Mouse (Mus musculus): Measurements from ENCODE around the gene Itpr1. TPM values are rescaled to one million over a fixed set of nuclear protein-coding genes. Genes with fewer than 3 reads are reported as not detected.
A peak's percentile ranks its signal among the peaks of the same experiment; 100 is the strongest.
"Not testable (repeated sequence)": the region's sequence is repeated elsewhere in the genome, so short reads cannot be mapped to it uniquely, and the experiment has no call there.

Gene Itpr1
- polyA plus RNA-seq, 1 experiment = 37.7 TPM

DNA sequence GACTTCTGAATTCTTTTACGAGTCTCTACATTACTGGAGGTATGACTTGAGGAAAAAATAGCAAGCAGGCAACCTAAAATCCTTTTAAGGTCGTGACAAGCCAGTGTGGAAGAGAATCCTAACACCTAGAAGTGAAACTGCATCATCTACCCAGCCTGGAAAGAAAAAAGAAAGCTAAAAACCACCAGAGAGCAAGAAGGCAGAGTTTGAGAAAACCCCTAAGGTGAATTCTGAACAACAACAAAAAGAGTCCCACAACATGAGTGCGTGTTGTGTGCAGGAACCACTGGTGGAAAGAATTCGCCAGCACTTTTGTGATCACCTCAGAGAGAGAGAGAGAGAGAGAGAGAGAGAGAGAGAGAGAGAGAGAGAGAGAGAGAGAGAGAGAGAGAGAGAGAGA is 340.6 kb downstream of the Itpr1 start:
- no peak for TF ChIP-seq CTCF (IDR thresholded peaks at IDR 0.05; ENCODE audit: insufficient read depth, low read length)
- no peak for TF ChIP-seq POLR2A (IDR thresholded peaks at IDR 0.05; ENCODE audit: borderline replicate concordance, extremely low read depth, low read depth, low read length)
- WGBS = 82% methylated on average over 4 of the region's 4 CpGs
- no peaks in the 10 kb centered on the region for H3K4me1 ChIP-seq (ENCODE audit: control insufficient read depth, insufficient read depth, low read length)

DNA sequence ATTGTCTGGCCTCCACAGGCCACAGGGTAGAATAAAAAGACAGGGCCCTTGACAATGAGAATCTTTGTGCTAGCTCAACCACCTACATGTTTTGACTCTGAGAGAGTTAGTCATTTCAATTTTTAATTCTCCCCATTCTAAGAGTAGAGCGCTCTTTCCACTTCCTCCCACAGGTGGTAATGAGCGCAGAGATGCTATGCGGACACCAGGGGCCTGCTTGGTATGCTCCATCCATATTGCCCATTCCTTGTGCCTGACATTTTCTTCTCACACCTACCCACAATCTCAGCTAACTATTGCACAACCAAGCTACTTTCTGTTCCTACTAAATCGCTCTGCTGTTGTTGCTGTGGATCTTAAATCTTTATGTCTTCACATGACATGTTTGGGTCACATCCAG is 341.5 kb downstream of the Itpr1 start:
- WGBS = 86% methylated on average over 4 of the region's 4 CpGs
- Histone ChIP-seq H3K4me1 (ENCODE audit: control insufficient read depth, insufficient read depth, low read length) (no peaks in the 10 kb centered on the region), H3K4me3 (replicated peaks; ENCODE audit: extremely low read depth, low read depth, low read length) (no peak overlapping the region)
- no peak for DNase-seq
- TF ChIP-seq POLR2A (IDR thresholded peaks at IDR 0.05; ENCODE audit: borderline replicate concordance, extremely low read depth, low read depth, low read length) = no peak

More for the DNA sequence above, 340.6 kb downstream of the Itpr1 start:
- DNase-seq = no peak
- no peak overlapping the region for H3K4me3 ChIP-seq (replicated peaks; ENCODE audit: extremely low read depth, low read depth, low read length)

DNA sequence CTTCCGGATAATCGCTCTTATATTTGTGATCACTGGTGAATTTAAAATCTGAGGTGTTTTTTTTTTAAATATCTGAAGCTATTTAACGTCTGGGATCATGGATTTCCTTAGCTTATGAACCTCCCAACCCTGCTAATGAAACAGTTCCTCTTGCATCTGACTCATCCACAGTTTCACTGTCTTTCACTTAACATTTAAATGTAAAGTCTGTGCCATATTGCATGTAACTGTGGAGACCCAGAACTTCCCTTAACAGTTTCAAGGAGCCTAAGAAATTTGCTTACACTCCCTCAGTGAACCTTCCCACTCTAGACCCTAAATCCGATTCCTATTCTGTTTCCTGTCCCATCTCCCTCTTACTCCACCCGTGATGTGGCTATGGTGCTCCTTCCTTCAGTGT is 342.0 kb downstream of the Itpr1 start:
- WGBS = 71% methylated on average over 5 of the region's 5 CpGs
- TF ChIP-seq POLR2A (IDR thresholded peaks at IDR 0.05; ENCODE audit: borderline replicate concordance, extremely low read depth, low read depth, low read length) (no peak), CTCF (IDR thresholded peaks at IDR 0.05; ENCODE audit: insufficient read depth, low read length) (no peak)

DNA sequence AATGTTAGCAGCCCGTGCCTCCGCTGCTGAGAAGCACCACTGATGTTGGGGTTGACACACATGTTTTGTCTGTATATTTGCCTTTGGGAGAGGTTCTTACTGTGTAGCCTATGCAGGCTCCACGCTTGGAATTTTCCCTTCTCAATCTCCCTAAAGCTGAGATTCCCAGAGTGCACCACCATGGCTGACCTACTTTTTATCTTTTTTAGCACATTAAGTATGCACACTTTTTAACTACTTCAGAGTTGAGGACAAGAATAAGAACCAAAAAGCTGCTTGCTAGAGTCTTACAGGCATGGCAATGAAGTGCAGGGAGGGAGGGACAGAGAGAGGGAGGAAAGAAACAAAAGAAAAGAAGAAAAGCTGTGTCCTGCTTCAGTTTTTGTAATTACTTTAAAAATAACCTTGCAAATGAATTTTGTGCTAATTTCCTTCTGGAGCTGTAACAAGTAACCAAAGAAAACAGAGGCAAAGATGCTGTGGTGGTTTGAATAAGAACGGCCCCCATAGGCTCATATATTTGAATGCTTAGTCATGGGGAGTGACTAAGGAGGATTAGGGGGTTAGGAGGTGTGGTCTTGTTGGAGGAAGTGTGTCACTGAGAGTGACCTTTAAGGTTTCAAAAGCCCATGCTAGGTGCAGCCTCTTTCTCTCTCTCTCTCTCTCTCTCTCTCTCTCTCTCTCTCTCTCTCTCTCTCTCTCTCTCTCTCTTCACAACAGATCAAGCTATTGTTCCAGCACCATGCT is 344.9 kb downstream of the Itpr1 start:
- Histone ChIP-seq H3K4me1 (ENCODE audit: control insufficient read depth, insufficient read depth, low read length) (no peaks in the 10 kb centered on the region), H3K4me3 (replicated peaks; ENCODE audit: extremely low read depth, low read depth, low read length) (no peak overlapping the region)
- WGBS = 91% methylated on average over 4 of the region's 4 CpGs
- no peak for DNase-seq
- no peak for TF ChIP-seq POLR2A (IDR thresholded peaks at IDR 0.05; ENCODE audit: borderline replicate concordance, extremely low read depth, low read depth, low read length)
- no peak for TF ChIP-seq CTCF (IDR thresholded peaks at IDR 0.05; ENCODE audit: insufficient read depth, low read length)

More for the DNA sequence above, 342.0 kb downstream of the Itpr1 start:
- DNase-seq = no peak
- Histone ChIP-seq H3K4me3 (replicated peaks; ENCODE audit: extremely low read depth, low read depth, low read length) (no peak overlapping the region), H3K4me1 (ENCODE audit: control insufficient read depth, insufficient read depth, low read length) (no peaks in the 10 kb centered on the region)

DNA sequence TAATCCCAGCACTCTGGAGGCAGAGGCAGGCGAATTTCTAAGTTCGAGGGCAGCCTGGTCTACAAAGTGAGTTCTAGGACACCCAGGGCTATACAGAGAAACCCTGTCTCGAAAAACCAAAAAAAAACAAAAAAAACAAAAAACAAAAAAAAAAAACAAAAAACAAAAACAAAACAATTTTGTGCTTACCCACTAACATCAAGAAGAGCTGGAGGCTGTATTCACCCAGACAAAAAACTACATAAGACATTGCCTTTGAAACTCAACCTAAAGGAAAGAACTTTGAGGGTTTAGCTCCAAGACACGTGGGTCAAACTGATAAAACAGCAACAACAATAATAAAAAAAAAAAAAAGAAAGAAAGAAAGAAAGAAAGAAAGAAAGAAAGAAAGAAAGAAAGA is 346.3 kb downstream of the Itpr1 start:
- H3K4me3 ChIP-seq (replicated peaks; ENCODE audit: extremely low read depth, low read depth, low read length); H3K4me1 ChIP-seq (ENCODE audit: control insufficient read depth, insufficient read depth, low read length); DNase-seq: not testable (repeated sequence)
- 92% methylated on average over 4 of the region's 4 CpGs for WGBS

DNA sequence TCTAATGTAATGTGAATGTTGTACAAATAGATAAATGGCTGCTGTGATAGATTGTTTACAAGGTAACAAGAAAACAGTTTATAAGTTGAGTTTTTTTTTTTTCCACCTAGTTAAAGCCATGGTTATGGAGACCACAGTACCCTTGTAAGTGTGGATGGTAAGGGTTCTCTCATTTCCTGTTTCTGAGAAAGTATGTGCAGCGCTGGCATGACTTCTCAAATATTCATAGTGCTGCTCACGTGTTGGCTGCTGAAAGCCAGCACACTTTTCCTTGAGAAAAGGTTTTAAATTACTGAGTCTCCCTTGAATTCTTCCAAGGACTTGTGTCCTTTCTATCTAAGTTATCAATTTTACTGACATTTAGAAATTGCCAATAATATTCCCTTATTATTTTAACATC is 350.1 kb downstream of the Itpr1 start:
- Histone ChIP-seq H3K4me1 (ENCODE audit: control insufficient read depth, insufficient read depth, low read length) (no peaks in the 10 kb centered on the region), H3K4me3 (replicated peaks; ENCODE audit: extremely low read depth, low read depth, low read length) (no peak overlapping the region)
- no peak for TF ChIP-seq CTCF (IDR thresholded peaks at IDR 0.05; ENCODE audit: insufficient read depth, low read length)
- TF ChIP-seq POLR2A (IDR thresholded peaks at IDR 0.05; ENCODE audit: borderline replicate concordance, extremely low read depth, low read depth, low read length) = no peak
- no peak for DNase-seq
- WGBS = 71% methylated on average over 2 of the region's 2 CpGs

DNA sequence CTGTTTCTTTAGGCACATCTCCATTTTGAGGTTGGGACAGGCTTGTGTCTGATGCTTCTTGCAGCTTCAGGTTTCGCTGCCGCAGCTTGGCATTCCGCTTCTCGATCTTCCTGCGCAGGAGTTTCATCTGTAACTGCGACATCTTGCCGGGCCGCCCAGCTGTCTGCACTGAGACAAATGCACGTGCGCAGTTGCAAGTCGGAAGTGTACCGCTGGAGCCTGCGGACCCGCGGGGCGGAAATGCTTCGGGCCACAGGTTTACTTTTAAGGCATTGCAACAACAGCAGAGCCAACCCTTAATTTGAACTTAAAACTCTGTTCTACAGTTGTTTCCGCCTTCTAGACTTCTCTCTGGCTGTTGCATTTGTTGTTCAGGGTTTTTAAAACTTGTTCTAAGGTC is 352.6 kb downstream of the Itpr1 start:
- WGBS = 87% methylated on average over 18 of the region's 18 CpGs
- H3K4me1 ChIP-seq (ENCODE audit: control insufficient read depth, insufficient read depth, low read length); H3K4me3 ChIP-seq (replicated peaks; ENCODE audit: extremely low read depth, low read depth, low read length); DNase-seq: not testable (repeated sequence)

DNA sequence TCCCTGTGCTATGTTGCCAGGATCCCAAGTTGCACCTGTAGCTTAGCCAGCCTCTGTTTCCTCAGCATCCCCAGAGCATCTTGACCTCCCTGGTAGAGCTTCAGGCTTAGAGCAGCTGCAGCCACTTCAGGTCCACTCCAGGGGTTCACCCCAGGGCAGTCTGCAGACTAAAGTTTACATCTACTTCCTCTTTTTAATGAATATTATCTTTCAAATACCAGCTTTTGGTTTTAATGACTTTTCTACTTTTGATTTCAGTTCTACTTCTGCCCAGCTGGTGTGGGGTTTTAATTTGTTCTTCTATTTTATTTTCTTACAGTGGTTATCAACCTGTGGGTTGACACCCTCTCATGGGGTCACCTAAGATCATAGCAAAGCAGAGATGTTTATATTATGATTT is 353.7 kb downstream of the Itpr1 start:
- DNase-seq = no peak
- Histone ChIP-seq H3K4me1 (ENCODE audit: control insufficient read depth, insufficient read depth, low read length) (peaks cover 9% of the 10 kb centered on the region), H3K4me3 (replicated peaks; ENCODE audit: extremely low read depth, low read depth, low read length) (no peak overlapping the region)
- TF ChIP-seq CTCF (IDR thresholded peaks at IDR 0.05; ENCODE audit: insufficient read depth, low read length) (no peak), POLR2A (IDR thresholded peaks at IDR 0.05; ENCODE audit: borderline replicate concordance, extremely low read depth, low read depth, low read length) (no peak)

DNA sequence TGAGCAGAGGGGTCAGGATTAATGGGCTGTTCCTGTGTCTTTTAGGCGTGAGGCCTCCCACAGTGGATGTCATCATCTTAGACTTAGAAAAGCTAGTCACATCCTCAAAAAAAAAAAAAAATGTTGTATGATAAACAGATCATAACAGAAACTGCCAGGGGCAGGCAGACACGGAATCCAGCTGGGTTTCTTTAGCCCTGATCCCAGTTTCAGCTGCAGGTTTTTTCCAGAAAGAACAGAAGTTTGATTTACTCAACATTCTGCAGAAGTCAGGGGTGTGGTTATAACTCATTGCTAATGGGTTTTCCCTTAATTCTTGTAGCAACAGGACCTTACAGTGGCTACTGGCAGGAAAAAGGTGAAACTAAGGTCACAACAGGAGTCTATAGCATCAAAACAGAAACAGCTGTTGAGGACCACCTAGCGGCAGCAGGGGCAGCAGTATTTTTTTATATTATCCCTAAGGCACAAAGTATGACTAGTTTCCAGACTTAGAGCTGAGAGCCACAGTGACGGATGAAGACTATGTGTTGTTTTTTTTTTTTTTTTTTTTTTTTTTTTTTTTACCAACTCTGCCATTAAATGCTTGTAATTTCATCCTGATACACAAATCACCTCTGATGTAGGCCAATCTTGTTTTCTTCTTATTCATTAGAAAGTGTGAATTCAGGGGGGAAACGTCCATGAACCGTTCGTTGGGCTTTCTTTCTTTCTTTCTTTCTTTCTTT is 356.7 kb downstream of the Itpr1 start:
- H3K4me1 ChIP-seq (ENCODE audit: control insufficient read depth, insufficient read depth, low read length) = peaks cover 14% of the 10 kb centered on the region
- WGBS = 40% methylated on average over 7 of the region's 7 CpGs
- no peak for TF ChIP-seq POLR2A (IDR thresholded peaks at IDR 0.05; ENCODE audit: borderline replicate concordance, extremely low read depth, low read depth, low read length)
- no peak for TF ChIP-seq CTCF (IDR thresholded peaks at IDR 0.05; ENCODE audit: insufficient read depth, low read length)
- DNase-seq = no peak
- no peak overlapping the region for H3K4me3 ChIP-seq (replicated peaks; ENCODE audit: extremely low read depth, low read depth, low read length)

DNA sequence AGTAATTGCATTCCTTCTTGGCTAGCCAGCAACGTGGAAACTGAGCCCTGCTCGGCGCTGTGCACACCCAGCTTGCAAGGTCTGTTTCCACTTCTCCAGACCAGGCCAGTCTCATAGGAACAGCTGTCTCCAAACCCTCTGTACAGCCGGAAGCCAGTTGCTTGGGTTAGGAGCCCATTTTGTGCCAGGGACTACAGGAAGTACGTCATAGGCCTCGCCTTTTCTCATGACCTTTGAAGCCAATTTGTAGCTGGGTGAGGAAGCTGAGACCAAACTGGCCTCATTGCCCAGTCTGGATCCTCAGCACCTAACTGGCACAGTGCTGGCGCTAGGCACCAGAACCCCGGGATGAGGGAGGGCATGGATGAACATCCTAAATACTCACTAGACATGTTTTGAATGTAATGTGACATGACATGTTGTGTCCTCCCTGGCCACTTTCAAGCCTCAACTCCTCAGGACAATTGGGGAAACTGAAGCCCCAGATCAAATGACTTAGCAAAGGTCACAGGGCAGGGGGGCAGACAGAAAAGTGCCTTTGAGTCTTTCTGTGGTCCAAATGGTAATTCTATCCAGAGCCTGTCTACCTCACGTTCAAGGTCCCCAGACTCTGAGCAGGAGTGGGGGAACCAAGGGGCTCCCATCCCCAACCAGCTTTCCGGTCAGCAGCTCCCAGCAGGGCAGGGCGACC is 357.6 kb downstream of the Itpr1 start:
- H3K4me1 ChIP-seq (ENCODE audit: control insufficient read depth, insufficient read depth, low read length) = peaks cover 14% of the 10 kb centered on the region
- peak; percentile 61 for DNase-seq
- H3K4me3 ChIP-seq (replicated peaks; ENCODE audit: extremely low read depth, low read depth, low read length) = peak overlapping the region; percentile 67
- 20% methylated on average over 11 of the region's 11 CpGs for WGBS
- TF ChIP-seq CTCF (IDR thresholded peaks at IDR 0.05; ENCODE audit: insufficient read depth, low read length) = no peak
- no peak for TF ChIP-seq POLR2A (IDR thresholded peaks at IDR 0.05; ENCODE audit: borderline replicate concordance, extremely low read depth, low read depth, low read length)

All from lung, adult 2 months (tissue).